Mouse (Mus musculus): ENCODE data around the gene Col7a1.

The Col7a1 gene

DNA sequence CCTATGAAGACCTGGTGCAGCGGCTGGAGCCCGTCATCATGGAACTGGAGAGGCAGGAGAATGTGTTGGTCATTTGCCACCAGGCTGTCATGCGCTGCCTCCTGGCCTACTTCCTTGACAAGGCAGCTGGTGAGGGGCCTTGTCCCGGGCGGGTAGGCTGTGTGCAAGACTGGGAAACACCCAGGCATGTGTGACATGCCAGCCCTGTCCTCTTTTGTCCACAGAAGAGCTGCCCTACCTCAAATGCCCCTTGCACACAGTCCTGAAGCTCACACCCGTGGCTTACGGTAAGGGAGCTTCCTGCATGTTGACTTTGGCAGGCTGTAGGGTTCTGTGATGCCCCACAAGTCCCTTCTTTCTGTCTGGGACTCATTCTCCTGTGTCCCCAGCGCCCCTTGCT lies 74.1 kb downstream of the Col7a1 start:
- no peak for DNase-seq

- DNase-seq: no peak
Measured at GRCm38 (mm10) chr9:109028421-109028820, 75.0 kb downstream of the Col7a1 start.

- no peak for DNase-seq
Measured at GRCm38 (mm10) chr9:109028919-109029318, 75.5 kb downstream of the Col7a1 start.

DNA sequence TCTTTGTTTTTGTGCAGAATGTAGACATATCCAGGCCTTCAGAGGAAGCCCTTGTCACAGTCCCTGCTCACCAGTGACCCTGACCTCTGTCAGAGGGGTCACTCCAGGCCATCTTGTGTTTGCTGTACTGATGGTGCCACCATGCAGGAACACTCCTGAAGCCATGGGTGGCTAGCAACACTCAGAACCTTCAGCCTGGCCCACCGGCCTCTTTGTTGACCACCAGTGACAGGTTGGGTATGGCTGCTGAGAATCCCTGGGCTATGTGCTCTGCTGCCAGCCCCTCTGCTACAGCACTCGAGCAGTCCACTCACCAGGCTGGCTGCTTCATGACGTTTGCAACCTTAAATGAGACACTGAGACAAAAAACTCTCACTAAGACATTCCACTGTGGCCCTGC lies 76.9 kb downstream of the Col7a1 start:
- no peak for DNase-seq

DNA sequence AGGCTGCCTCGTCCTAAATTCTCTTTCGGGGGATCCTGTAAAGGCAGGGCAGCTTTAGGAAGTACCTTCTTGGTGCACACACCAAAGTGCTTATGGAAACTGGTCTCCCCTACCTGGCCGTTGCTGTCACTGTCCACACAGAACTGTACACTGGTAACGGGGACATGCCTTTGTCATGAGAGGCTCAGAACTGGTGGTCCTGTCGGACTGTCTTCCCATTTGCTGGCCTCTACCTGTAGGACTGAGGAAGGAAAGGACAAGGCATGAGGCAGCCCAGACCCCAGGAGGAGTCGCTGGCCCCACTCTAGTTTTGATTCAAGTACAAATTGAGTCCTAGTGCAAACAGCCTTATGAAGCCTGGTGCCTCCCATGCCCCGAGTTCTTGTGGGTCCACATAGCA lies 77.6 kb downstream of the Col7a1 start:
- DNase-seq: no peak

- no peak for DNase-seq
Measured at GRCm38 (mm10) chr9:109031686-109032085, 78.3 kb downstream of the Col7a1 start.

GRCm38 (mm10) chr9:109032435-109032834 lies 79.0 kb downstream of the Col7a1 start:
- no peak for DNase-seq
